Mouse (Mus musculus): Measurements from ENCODE around the gene Apoa5. TPM values are rescaled to one million over a fixed set of nuclear protein-coding genes. Genes with fewer than 3 reads are reported as not detected.

The Apoa5 gene
- total RNA-seq, 1 experiment from 2014 or later = not detected

DNA sequence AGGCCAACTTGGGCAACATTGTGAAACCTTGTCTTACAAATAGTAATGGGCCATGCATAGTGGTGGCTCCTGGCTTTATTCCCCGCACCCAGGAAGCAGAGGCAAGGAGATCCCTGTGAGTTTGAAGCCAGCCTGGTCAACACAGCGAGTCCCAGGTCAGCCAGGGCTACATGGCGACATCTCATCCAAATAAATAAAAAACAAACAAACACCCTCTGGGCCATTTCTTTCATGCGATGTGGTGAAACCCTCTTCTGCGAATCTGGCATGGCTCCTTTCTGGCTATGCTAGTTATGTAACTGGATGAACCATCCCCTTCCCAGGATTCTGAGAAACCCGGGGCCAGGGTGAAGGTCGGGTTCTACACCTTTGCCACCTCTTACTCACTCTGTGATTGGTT, 12.3 kb upstream of the Apoa5 start:
- ATAC-seq (replicated peaks in 1 of 2; ENCODE audit: insufficient read depth in 1 of 2, low FRiP score in 2 of 2, low TSS enrichment in 1 of 2, low read depth in 1 of 2, poor library complexity in 2 of 2, severe bottlenecking in 2 of 2) = no peak

DNA sequence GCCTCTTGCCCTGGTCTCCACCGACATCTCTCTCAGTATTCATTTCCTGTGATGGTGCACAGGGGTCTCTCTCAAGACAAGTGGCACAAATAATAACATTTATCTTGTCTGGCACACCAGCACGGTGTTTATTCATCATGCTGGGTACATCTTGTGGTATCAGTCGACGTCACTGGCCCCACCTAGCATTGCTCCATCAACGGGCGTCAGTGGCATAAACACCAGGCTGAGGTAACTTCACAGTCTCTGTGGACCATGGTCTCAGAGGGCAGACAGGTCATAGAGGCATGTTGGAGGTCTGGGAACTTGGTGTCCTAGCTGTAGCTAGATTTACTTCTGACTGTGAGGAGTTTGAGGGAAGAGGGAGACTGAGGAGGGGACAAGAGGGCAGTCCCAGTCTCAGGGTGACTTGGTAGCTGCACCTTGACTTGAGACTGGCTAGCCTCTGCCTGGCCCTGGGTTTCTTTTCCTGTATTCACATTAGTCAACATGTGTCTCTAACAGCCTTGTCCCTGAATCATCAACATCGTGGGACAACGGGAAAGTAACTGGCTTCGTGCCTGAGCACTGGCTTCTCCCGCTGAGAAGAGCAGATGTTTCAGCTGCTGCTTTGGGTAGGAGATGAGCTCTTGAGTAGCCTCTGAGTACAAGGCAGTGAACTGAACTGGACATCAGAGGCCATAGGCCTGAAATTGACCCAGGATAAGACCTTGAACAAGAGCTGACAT, 11.6 kb upstream of the Apoa5 start:
- ATAC-seq (replicated peaks in 1 of 2; ENCODE audit: insufficient read depth in 1 of 2, low FRiP score in 2 of 2, low TSS enrichment in 1 of 2, low read depth in 1 of 2, poor library complexity in 2 of 2, severe bottlenecking in 2 of 2) = peak in 1 of 2 experiments; percentile 43; a peak in 1 of 4 replicates

DNA sequence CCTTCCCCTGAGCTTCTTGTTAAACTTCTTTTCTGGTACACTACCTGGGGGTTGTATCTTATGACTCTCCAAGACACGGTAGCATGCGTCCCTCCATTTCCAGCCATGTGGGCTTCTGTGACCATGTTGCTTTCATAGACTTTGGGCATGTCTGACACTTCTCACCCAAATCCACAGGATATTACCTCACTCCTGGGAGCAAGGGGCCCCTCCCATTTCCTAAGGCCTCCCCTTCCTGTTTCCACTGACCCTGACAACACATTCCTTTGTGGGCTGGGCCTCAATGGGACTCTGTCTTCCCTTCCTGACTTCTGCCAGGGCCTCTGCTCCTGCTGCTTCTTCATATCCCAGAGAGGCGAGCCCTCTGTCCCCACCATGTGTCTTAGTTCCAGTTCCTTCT, 10.9 kb upstream of the Apoa5 start:
- peak; percentile 37 to 73; a peak in 2 of 4 replicates for ATAC-seq (replicated peaks in 1 of 2; ENCODE audit: insufficient read depth in 1 of 2, low FRiP score in 2 of 2, low TSS enrichment in 1 of 2, low read depth in 1 of 2, poor library complexity in 2 of 2, severe bottlenecking in 2 of 2)

DNA sequence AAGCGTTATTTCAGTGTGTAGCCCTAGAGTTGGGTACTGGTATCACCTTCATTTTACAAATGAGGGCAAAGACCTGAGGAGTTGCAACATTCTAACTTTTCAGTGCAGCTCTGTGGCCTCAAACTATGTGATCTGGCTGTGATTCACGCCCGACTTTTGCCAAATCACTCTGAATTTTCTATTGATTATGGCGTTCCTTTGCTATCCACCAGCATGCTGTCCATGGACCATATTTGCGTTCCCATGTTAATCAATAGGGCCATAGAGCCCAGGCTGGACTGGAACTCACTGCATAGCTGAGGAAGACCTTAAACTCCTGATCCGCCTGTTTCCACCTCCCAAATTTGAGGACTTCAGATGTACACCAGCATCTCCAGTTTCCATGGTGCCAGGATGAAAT, 9.3 kb upstream of the Apoa5 start:
- no peak for ATAC-seq (replicated peaks in 1 of 2; ENCODE audit: insufficient read depth in 1 of 2, low FRiP score in 2 of 2, low TSS enrichment in 1 of 2, low read depth in 1 of 2, poor library complexity in 2 of 2, severe bottlenecking in 2 of 2)

DNA sequence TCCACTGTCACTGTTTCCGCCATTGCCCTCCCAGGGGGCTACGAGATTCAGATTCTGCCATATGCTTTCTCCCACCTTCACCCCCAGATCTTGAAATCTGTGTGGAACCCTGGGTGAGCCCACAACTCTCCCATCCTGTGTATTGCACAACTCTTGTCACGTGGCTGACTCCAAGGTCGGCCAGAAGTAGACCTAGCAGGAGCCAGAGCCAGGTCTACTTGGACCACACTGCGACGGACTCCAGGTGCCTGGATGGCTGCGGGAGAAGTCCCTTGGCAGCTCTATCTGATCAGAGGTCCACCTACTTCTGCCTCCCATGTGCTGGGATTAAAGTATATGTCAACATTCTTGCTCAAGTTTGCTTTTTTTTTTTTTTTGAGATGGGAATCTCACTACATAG, 7.3 kb upstream of the Apoa5 start:
- no peak for ATAC-seq (replicated peaks in 1 of 2; ENCODE audit: insufficient read depth in 1 of 2, low FRiP score in 2 of 2, low TSS enrichment in 1 of 2, low read depth in 1 of 2, poor library complexity in 2 of 2, severe bottlenecking in 2 of 2)

DNA sequence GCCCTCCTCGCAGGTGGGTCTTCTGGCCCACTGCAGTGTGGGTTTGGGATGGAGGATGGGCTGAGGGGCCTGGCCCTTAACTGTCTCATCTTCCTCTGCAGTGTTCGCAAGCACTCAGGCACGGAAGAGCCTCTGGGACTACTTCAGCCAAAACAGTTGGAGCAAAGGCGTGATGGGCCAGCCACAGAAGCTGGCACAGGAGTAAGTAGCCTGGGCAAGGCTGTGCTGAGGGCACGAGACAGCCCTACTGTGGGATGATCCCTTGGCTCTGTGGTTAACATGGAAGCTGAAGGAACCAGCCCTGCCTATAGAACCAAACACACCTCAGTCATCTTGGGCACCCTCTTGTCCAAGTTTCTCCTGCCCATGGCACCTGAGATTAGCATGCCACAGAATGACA, 692 bp downstream of the Apoa5 start:
- no peak for ATAC-seq (replicated peaks in 1 of 2; ENCODE audit: insufficient read depth in 1 of 2, low FRiP score in 2 of 2, low TSS enrichment in 1 of 2, low read depth in 1 of 2, poor library complexity in 2 of 2, severe bottlenecking in 2 of 2)

DNA sequence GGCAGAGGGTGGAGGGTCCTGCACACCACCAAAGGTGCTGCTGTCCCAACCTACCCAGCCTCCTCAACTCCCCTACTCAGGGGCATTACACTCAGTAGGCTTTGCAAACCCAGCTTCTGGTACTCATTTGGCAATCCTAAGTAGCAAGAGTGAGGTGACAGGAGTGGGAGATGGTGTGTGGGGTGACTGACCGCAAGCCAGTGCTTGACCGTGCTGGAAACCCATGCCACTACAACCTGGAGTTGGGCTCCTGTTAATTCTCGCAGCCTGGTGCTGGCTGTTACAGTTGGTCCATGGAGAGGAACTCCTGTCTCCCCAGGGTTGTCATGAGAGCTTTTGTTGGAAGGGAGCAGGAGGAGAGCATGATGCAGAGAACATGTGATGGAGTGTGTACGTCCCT, 2.3 kb downstream of the Apoa5 start:
- no peak for ATAC-seq (replicated peaks in 1 of 2; ENCODE audit: insufficient read depth in 1 of 2, low FRiP score in 2 of 2, low TSS enrichment in 1 of 2, low read depth in 1 of 2, poor library complexity in 2 of 2, severe bottlenecking in 2 of 2)

DNA sequence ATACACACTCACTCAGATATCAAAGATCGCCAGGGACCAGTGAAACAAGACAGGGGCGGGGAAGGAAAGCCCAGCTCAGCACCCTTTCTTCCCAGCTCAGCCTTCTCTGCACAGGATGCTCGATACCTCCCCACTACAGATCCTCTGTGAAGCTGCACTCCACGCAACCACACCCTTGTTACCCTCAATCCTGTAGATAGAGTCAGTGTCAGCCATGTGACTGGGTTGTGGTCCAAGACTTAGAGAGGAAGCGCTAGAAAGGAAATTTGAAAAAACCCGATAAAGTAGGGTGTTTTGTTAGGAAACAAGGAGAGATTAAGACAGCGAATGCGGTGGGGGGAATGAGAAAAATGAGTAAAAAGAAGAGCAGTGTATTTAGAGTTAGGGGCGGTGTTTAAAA, 3.6 kb downstream of the Apoa5 start:
- ATAC-seq (replicated peaks in 1 of 2; ENCODE audit: insufficient read depth in 1 of 2, low FRiP score in 2 of 2, low TSS enrichment in 1 of 2, low read depth in 1 of 2, poor library complexity in 2 of 2, severe bottlenecking in 2 of 2) = no peak

DNA sequence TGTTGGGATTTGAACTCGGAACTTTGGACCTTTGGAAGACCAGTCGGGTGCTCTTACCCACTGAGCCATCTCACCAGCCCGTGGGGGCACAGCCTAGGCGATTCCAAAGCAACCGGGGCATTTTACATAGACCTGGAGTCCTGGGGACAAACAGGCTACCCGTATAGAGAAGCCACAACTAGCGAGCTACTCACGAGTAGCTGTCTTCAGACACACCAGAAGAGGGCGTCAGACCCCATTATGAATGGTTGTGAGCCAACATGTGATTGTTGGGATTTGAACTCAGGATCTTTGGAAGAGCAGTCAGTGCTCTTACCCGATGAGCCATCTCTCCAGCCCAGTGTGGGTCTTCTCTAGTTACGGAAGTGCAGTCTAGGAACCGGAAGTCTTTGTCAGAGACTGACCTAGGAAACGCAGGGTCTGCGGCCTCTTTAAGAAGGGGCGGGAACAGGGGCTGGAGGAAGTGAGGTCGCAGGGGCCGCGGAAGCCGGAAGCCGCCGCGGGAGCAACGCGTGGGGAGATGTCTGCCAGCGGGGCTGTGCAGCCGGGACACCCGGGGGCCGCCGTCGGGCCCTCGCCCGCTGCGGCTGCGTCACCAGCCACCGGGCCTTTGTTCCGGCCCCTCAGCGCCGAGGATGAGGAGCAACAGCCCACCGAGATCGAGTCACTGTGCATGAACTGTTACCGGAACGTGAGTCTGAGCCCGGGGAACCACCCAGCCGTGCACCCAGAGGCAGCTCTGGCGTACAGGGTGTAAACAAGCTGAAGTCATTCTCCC, 4.4 kb downstream of the Apoa5 start, which contains the start of gene Zpr1:
Zpr1 (plus strand) TSS at position 388 of the 778 bp plus-strand sequence.
- peak; percentile 91 to 95 for ATAC-seq (replicated peaks in 1 of 2; ENCODE audit: insufficient read depth in 1 of 2, low FRiP score in 2 of 2, low TSS enrichment in 1 of 2, low read depth in 1 of 2, poor library complexity in 2 of 2, severe bottlenecking in 2 of 2)

DNA sequence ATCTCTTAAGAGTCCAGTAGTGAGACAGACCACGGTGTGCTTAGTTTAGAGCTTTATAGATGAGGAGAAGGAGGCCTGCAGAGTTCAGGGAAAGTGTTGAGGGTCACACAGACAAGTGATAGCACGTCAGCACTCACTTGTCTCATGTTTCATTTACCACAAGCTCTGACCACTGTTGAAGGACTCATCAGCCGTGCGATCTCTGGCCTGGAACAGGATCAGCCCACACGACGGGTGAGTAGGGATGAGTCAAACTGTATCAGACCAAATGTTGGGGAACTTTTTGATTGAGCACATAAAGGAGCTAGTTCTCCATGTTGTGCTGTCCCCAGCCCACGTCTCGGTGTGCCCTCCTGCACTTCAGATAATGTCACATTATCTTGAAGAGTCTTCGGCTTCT, 6.1 kb downstream of the Apoa5 start:
- ATAC-seq (replicated peaks in 1 of 2; ENCODE audit: insufficient read depth in 1 of 2, low FRiP score in 2 of 2, low TSS enrichment in 1 of 2, low read depth in 1 of 2, poor library complexity in 2 of 2, severe bottlenecking in 2 of 2) = no peak

DNA sequence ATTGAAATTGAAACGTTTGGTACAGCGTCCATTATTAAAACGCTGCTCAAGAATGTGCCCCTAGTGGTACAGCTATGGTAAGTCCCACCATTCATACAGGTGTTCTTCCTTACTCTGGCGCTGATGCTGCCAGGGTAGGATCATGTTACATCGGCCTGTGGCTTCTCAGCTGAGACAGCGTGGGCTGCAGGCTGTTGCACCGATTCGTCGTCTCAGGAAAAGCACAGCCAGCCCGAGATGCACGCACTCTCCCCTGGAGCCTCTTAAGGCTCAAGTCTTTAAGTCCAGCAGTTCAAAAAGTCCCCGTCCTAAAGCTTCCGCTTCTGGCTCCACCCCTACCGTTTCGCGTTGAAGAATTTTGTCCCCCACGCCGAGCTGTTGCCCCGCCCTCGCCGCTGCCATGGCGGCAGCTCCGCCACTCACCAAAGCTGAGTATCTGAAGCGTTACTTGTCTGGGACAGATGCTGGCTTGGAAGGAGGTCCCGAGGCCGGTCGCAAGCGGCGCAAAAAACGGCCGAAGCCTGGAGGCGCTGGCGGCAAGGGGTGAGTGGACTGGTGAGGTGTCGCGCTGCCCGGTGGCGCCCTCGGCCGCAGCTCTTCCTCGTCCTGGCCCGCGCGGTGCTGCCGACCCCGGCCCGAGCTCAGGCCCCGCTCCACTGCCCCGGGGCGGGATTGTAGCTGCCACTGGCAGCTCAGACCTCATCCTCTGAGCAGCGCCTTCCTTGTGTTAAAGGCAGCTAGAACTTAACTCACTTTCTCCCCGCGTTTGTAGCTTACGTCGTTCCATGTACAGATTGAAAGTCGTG, 14.4 kb downstream of the Apoa5 start, which contains the start of gene Bud13:
Bud13 (plus strand) TSS at position 378 of the 806 bp plus-strand sequence.
- peak; percentile 94 to 95 for ATAC-seq (replicated peaks in 1 of 2; ENCODE audit: insufficient read depth in 1 of 2, low FRiP score in 2 of 2, low TSS enrichment in 1 of 2, low read depth in 1 of 2, poor library complexity in 2 of 2, severe bottlenecking in 2 of 2)

DNA sequence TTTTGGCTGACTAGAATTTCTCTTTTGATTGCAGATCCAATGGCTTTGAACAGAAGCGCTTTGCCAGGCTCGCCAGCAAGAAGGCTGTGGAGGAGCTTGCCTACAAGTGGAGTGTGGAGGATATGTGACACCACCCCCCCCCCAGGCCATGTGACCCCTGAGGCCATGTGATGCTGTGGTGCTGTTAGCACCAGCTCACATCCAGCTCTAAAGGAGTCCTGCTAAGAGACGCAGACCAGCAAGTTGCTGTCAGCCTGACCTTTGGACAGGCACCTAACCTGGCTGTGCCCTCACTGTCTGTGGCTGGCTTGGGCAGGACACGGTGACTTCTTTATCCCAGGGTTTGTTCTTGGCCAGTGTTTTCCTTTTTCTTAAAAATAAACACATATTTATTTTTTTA, 29.9 kb downstream of the Apoa5 start:
- no peak for ATAC-seq (replicated peaks in 1 of 2; ENCODE audit: insufficient read depth in 1 of 2, low FRiP score in 2 of 2, low TSS enrichment in 1 of 2, low read depth in 1 of 2, poor library complexity in 2 of 2, severe bottlenecking in 2 of 2)

DNA sequence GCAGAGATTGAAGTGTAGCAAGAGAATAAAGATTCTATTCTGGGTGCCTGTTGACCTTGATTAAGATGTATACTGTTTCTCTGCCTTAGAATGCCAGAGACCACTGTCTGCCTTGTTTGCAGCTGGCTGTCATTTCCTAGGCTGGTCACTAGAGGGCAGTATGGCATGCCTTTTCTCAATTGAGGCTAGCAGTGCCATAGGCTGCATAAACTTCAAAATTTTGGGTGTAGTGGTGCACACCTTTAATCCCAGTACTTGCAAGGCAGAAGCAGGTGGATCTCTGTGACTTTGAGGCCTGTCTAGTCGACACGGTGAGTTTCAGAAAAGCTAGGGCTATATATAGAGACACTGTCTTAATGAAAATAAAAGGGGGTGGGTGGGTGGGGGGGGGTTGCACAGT, 33.7 kb downstream of the Apoa5 start:
- ATAC-seq (replicated peaks in 1 of 2; ENCODE audit: insufficient read depth in 1 of 2, low FRiP score in 2 of 2, low TSS enrichment in 1 of 2, low read depth in 1 of 2, poor library complexity in 2 of 2, severe bottlenecking in 2 of 2) = peak; percentile 32 to 71; a peak in 1 of 4 replicates

DNA sequence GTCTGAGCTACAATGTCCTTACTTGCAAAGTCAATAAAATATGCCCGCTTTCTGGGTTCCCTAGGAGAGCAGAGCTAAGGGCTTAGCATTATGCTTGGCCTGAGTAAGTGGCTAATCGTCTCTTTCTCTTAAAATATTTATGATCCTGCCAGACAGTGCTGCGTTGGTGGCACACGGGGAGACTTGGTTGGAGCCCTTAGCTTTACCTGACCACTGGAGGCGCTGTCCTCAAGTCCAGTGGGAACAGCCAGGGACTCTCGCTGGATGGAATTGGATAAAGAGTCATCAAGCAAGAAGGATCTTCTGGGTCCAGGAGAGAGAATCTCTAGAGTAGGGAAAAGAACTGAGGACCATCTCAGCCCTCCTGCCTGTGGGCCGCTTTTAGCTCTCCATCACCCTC, 40.7 kb downstream of the Apoa5 start:
- ATAC-seq (replicated peaks in 1 of 2; ENCODE audit: insufficient read depth in 1 of 2, low FRiP score in 2 of 2, low TSS enrichment in 1 of 2, low read depth in 1 of 2, poor library complexity in 2 of 2, severe bottlenecking in 2 of 2) = no peak

DNA sequence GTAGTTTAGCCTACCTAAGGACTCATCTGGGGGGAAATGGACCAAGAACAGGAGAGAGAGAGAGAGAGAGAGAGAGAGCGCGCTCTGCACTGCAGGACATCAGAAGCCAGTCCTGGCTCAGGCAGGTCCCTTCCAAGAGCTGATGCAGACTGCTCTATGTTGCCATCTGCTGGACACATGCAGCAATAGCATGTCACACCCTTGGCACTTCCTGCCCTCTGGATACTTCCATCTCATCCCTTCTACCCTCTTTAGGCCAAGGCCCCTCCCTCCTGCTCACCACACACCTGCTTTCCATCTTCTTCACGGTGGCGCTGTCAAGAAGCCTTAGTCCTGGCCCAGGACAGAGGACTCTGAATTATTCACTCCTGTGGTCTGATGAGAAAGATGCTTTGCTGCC, 46.1 kb downstream of the Apoa5 start:
- ATAC-seq (replicated peaks in 1 of 2; ENCODE audit: insufficient read depth in 1 of 2, low FRiP score in 2 of 2, low TSS enrichment in 1 of 2, low read depth in 1 of 2, poor library complexity in 2 of 2, severe bottlenecking in 2 of 2) = peak; percentile 53 to 87

DNA sequence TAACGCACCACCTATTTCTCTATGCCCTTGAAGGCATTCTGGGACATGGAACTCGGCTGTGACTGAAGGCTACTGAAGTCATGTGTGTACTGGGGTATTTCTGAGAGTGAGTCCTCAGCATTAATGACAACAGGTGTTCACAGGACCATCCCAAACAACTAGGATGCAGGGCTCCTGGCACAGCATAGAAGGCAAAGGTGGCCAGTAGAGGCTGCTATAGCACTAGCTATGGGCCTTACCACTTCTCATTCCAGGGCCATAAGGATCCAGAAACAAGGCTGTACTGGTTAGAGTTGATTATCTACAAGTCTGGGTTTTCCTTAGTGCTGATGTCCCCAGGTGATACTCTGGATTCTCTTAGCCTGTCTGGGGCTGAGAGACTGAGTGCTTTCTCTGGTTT, 46.5 kb downstream of the Apoa5 start:
- no peak for ATAC-seq (replicated peaks in 1 of 2; ENCODE audit: insufficient read depth in 1 of 2, low FRiP score in 2 of 2, low TSS enrichment in 1 of 2, low read depth in 1 of 2, poor library complexity in 2 of 2, severe bottlenecking in 2 of 2)

DNA sequence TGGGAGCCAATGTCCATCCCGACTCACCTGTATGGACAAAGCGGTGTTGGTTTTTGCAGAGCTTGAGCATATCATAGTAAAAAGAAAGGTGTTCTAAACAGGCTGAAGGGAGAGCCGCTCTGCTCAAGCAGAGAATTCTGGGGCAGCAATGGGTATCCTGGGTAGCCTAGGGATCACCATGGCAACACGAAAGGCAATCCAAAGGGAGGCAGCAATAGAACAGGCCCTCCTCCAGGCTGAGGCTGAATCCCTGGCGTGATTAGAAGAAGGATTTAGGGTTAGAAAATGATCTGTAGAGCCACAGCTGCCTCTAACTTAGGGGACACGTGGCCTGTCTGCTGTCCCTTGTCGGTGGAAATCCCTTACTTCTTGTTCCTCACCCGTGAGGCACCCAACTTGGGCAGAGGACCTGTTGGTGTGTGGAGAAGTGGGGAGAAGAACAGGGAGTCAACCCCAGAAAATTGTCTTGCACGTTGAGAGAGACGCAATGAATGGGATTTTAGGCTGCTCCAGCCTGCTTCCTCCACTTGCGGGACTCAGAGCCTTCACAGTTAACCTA, 47.5 kb downstream of the Apoa5 start:
- no peak for ATAC-seq (replicated peaks in 1 of 2; ENCODE audit: insufficient read depth in 1 of 2, low FRiP score in 2 of 2, low TSS enrichment in 1 of 2, low read depth in 1 of 2, poor library complexity in 2 of 2, severe bottlenecking in 2 of 2)

DNA sequence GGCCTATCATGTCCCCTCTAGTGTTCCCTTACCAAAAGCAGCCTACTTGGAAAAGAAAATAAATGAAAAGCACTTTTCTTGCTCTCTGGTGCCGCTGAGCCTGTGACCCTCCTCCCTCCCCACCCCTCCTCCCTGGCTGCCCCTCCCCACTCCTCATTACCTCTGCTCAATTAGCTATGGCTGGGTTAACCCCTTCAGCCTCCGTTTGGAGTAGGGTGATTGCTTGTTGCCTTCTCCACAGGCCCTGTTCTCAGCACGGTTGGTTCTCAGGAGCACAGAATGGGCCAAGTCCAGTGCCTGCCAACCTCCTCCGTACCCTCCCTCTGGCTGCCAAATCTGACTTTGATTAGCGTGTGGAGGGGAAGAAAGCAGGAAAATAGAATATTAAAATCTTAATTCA, 48.0 kb downstream of the Apoa5 start:
- ATAC-seq (replicated peaks in 1 of 2; ENCODE audit: insufficient read depth in 1 of 2, low FRiP score in 2 of 2, low TSS enrichment in 1 of 2, low read depth in 1 of 2, poor library complexity in 2 of 2, severe bottlenecking in 2 of 2) = no peak

All from hematopoietic stem cell, adult 5-6 weeks (primary cell).